Mouse (Mus musculus): ENCODE measurements at regions not wholly inside any gene's neighbourhood (a gene's known extent, or its start where the extent isn't known, plus 50 kb on each side); places are given as distances from the start of the nearest gene placed in this dataset.
"Not testable (repeated sequence)": the region's sequence is repeated elsewhere in the genome, so short reads cannot be mapped to it uniquely, and the experiment has no call there.

DNA sequence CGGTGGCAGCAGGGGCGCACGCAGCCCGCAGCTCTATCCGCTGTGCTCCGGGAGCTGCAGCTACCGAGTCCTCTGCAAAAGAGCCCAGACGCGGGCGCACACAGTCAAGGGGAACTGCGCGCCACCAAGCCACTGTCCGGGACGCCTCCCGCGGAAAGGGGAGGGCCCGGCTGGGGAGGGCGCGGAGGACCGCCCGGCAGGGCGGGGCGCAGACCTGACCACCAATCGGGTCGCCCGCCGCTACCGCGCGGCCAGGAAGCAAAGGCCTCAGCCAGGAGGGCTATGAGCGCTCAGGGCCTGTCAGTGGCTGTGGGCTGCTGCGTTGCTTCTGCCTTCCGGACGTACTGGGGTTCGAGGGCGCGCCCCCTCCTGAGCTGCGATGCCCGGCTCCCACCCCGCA, 1034.5 kb downstream of the Gm10330 start:
- not testable (repeated sequence) for H3K4me1 ChIP-seq; H3K36me3 ChIP-seq; ATAC-seq (ENCODE audit: insufficient number of reproducible peaks, low FRiP score, low TSS enrichment, low read depth); H3K9me3 ChIP-seq; H3K27ac ChIP-seq; H3K27me3 ChIP-seq; H3K9ac ChIP-seq
- Histone ChIP-seq H3K4me2 (peak overlapping the region; percentile 43), H3K4me3 (peak overlapping the region; percentile 35)
- 4% methylated on average over 36 of the region's 40 CpGs for WGBS

- not testable (repeated sequence) for H3K9ac ChIP-seq; H3K36me3 ChIP-seq; H3K27me3 ChIP-seq; ATAC-seq (ENCODE audit: insufficient number of reproducible peaks, low FRiP score, low TSS enrichment, low read depth); H3K9me3 ChIP-seq; H3K4me1 ChIP-seq; H3K27ac ChIP-seq
- 9% methylated on average over 29 of the region's 43 CpGs for WGBS
- H3K4me3 ChIP-seq: peak overlapping the region; percentile 35
- H3K4me2 ChIP-seq: peak overlapping the region; percentile 43
Observed at GRCm38 (mm10) chr12:22745067-22745466, 1035.0 kb downstream of the Gm10330 start.

All from limb, embryonic 15.5 days (tissue).